Mouse (Mus musculus): ENCODE measurements around the gene Utp4. TPM values are rescaled to one million over a fixed set of nuclear protein-coding genes. Genes with fewer than 3 reads are reported as not detected.

The Utp4 gene
- 10 to 100 TPM; 43.0 to 50.3 TPM for total RNA-seq (2023)

GRCm38 (mm10) chr8:106893481-106894156, at the start of gene Utp4:
TSS of gene Utp4 (plus strand) at chr8:106893636.

DNA sequence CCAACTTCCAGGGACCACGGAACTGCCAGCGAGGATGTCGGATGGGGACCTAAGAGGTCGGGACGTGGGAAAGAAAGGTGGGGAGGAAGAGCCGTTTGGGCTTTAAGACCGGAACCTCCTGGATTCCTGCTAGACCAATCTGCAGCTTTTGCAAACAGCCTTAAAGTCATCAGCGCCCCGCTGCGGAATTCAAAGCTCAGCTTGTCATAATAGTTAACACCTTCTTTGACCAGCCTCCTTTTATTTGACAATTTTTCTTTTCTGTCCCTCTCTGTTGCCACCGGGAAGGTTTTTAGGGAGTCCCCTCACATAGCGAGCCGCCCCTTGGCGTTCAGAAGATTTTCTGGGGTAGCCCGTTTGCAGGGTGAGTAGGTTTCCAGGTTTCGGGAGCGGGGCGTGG, 23.4 kb upstream of the Utp4 start, which contains the start of gene Has3:
Gene Has3 (plus strand): TSS at position 192 of the 400 bp plus-strand sequence.

DNA sequence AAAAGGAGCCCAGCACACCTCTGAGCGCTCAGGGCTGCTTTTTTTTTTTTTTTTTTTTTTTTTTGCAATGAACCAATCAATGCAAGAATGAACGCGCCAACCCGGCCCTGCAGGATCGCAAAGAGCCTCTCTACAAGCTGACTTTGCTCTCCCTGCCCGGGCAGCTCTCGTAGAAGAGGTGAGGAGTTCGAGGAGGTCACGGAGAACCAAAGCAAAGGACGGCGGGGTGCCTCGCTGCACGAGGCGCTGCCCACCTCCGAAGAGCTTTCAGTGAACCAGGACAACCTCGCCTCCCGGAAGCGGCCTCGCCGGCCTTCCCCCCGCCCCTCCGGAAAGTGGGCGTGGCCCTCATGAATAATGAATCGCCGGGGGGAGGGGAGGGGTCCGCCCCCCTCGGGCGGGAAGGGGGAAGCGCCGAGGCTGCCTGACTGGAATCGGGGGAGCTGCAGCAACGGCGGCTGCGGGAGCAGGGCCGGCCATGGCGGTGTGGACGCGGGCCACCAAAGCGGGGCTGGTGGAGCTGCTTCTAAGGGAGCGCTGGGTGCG, 42.0 kb downstream of the Utp4 start, which contains the start of gene Sntb2:
Gene Sntb2 (plus strand): TSS at position 427 of the 546 bp plus-strand sequence.

Other genes with a start within 250 kb of the Utp4 start
- 10 to 100 TPM; 16.5 to 20.1 TPM for gene Tango6, start 210.6 kb upstream of the Utp4 start, total RNA-seq (2023)
- 1 to 10 TPM; 1.2 to 1.8 TPM for gene Has3, start 23.4 kb upstream of the Utp4 start, total RNA-seq (2023)
- 10 to 100 TPM; 17.0 to 19.7 TPM for gene Sntb2, start 42.1 kb downstream of the Utp4 start, total RNA-seq (2023)
- gene Vps4a, start 137.6 kb downstream of the Utp4 start, total RNA-seq (2023), result 10 to 100 TPM; 45.9 to 50.3 TPM
- 10 to 100 TPM; 12.8 to 15.0 TPM for gene Pdf, start 155.0 kb downstream of the Utp4 start, total RNA-seq (2023)
- gene Cog8, start 163.1 kb downstream of the Utp4 start, total RNA-seq (2023), result 10 to 100 TPM; 36.7 to 44.7 TPM
- 10 to 100 TPM; 71.2 to 74.7 TPM for gene Nip7, start 163.2 kb downstream of the Utp4 start, total RNA-seq (2023)
- gene Tmed6, start 172.0 kb downstream of the Utp4 start, total RNA-seq (2023), result not detected
- 10 to 100 TPM; 46.3 to 46.9 TPM for gene Terf2, start 202.9 kb downstream of the Utp4 start, total RNA-seq (2023)